Mouse (Mus musculus): ENCODE measurements at regions not wholly inside any gene's neighbourhood (a gene's known extent, or its start where the extent isn't known, plus 50 kb on each side); places are given as distances from the start of the nearest gene placed in this dataset.

DNA sequence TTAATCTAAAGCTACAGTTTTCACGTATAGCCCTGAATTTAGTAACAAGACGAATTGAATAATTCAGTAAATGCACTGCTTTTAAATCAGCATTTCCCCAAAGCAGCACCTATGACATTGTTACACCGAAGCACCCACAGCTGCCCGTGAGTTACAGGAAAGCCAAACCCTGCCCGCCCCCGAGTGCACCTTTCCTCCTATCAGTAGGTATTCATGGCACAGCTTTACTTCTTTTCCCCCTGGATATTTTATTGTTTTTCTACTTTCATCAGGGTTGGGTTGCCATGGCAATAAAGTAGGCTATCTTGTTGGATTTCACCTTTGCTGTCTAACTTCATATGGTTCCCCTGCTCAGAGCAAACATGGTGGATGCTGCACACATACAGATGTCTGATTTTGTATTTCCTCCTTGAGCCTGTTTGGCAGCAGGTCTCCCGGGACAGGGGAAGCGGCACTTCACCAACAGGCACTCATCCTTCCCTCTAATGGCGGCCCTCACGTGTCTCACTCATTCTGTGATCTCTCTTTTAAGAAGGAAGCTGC lies 273.5 kb downstream of the Amy2a5 start:
- no peak for DNase-seq

DNA sequence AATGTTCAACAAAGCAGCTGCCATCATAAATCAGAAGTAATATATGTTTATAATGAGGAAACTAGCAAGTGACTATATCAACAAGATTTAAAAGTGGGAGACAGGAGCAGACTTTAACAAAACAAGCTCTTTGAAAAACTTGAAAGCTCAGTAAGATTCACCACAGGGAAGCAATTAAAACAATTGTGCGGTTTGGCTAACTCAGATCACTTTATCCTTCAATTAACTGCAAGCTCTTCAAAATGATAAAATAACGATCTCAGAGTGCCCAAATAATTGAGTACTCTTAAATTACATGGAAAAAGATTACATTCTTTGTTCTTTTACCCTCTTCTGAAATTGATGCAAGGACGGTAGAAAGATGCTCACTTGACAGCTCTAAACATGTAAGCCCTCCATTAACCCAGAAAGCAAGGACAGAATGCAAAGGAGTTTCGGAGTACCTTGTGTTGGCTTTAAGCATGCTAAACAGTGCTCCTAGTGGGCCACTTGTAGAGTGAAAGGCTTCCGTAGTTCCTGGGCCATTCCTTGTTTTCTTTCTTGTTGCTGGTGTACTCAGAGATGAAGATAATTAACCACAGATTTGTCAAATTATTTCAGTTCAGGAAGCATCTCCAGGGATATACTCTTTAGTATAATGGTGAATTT lies 305.1 kb downstream of the Amy2a5 start:
- no peak for DNase-seq

DNA sequence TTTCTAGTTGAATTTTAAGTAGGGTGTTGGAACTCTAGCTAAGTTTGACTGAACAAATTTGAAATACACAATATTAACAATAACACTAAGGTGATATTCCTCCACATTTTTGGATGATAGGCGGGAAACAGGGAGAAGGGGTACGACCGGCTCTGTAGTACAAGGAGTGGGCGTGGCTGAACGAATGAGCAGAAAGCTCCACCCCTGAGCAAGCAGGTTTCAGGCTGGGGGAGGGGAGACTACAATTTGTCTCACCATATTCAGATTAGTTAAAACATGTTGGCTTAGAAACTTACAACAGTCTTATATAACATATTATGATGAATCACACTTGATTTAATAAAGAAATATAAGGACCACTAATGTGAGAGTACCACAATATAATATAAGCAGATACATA lies 306.4 kb downstream of the Amy2a5 start:
- DNase-seq: peak; percentile 29

DNA sequence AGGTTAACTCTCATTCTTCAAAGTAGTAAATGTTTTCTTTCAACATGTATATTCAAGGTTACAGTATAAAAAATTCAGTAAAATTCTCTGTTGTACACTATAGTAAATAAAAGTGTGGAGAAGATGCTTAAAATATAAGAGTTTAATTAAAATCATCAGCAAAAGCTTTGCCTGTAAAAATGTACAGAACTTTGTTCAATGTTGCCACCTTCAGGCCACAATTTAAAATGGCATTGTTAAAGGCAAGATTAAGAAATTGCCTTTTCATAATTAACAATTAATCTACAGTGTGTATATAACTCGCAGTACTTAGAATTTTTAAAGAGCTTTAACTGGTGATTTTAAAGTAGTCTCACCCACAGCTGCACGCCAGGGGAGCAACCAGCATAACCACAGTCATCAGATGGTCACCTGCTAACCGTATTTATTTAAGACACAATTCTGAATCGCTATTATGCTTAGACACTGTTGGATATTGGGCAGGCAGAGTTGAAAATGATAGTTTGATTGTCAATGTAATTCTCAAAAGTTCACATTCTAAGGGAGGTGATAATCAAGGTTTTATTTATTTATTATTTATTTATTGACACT lies 316.5 kb downstream of the Amy2a5 start:
- peak; percentile 3 for DNase-seq
